Mouse (Mus musculus) stomach, embryonic 16.5 days (tissue): ENCODE measurements at regions not wholly inside any gene's neighbourhood (a gene's known extent, or its start where the extent isn't known, plus 50 kb on each side); places are given as distances from the start of the nearest gene placed in this dataset.
A peak's percentile ranks its signal among the peaks of the same experiment; 100 is the strongest.

Experiments used
- ATAC-seq: fragments of 200-750 bp; cut with Nextera tagmentation; 2 replicates; pipeline ENCODE4 v1.8.0; 2017; ENCODE audit warnings: moderate number of reproducible peaks, moderate TSS enrichment; ENCODE audit not compliant: insufficient read depth, low FRiP score
- H3K27ac ChIP-seq: fragments of 300-500 bp; sonication (generic); 2 replicates; pipeline ENCODE4 v1.5.1; 2014; ENCODE audit warnings: low read length
- H3K27me3 ChIP-seq: fragments of 300-500 bp; sonication (generic); 2 replicates; pipeline ENCODE4 v1.6.1; 2014; ENCODE audit warnings: low read length, control low read depth, mixed read lengths; ENCODE audit not compliant: control insufficient read depth, insufficient read depth
- H3K36me3 ChIP-seq: fragments of 300-500 bp; sonication (generic); 2 replicates; pipeline ENCODE4 v1.6.1; 2014; ENCODE audit warnings: low read length; ENCODE audit not compliant: control insufficient read depth, insufficient read depth
- H3K4me1 ChIP-seq: fragments of 300-500 bp; sonication (generic); 2 replicates; pipeline ENCODE4 v1.6.1; 2014; ENCODE audit warnings: low read length, control low read depth, mixed read lengths; ENCODE audit not compliant: control insufficient read depth, insufficient read depth
- H3K4me2 ChIP-seq: fragments of 300-500 bp; sonication (generic); 2 replicates; pipeline ENCODE4 v1.6.1; 2014; ENCODE audit warnings: low read depth, low read length, mixed read lengths
- H3K4me3 ChIP-seq: fragments of 300-500 bp; sonication (generic); replicated peaks from 2 replicates; pipeline ENCODE4 v1.5.1; 2014; ENCODE audit warnings: mild to moderate bottlenecking, low read length
- H3K9ac ChIP-seq: fragments of 300-500 bp; sonication (generic); 2 replicates; pipeline ENCODE4 v1.6.1; 2014; ENCODE audit warnings: low read length
- H3K9me3 ChIP-seq: fragments of 300-500 bp; sonication (generic); replicated peaks from 2 replicates; pipeline ENCODE4 v1.6.1; 2016; ENCODE audit warnings: low read length, control low read depth; ENCODE audit not compliant: control insufficient read depth
- WGBS: fragments of 180-500 bp; shearing (Covaris S2); extraction: QIAGEN DNeasy Blood & Tissue Kit; methylation state at CpG from one replicate; pipeline ENCODE4 v1.1.7; 2014; 5-methylcytosine and 5-hydroxymethylcytosine counted together

DNA sequence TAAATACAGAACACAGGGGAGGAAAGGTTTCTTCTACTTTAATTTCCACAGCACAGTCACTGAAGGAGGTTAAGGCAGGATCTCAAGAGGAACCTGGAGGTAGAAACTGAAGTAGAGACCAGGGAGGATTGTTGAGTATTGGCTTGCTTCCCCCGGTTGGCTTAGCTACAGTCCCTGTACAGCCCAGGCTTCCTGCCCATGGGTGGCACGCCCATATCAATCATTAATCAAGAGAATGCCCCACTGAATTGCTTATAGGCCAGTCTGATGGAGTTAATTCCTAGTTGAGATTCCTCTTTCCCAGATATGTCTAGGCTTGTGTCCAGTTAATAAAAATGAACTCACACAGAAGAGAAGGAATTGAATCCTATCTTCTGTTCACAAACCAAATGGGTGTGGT lies 107.3 kb upstream of the Cox10 start:
- ATAC-seq, result no peak
- H3K36me3 ChIP-seq, result no peaks in the 10 kb centered on the region
- H3K9me3 ChIP-seq, result no peaks in the 10 kb centered on the region
- whole genome bisulfite sequencing, result 54% methylated on average over 2 of the region's 2 CpGs
- no peak overlapping the region for H3K4me3 ChIP-seq
- H3K4me2 ChIP-seq, result no peak overlapping the region
- no peaks in the 10 kb centered on the region for H3K27me3 ChIP-seq
- no peaks in the 10 kb centered on the region for H3K4me1 ChIP-seq
- no peak overlapping the region for H3K27ac ChIP-seq
- H3K9ac ChIP-seq, result no peak overlapping the region

DNA sequence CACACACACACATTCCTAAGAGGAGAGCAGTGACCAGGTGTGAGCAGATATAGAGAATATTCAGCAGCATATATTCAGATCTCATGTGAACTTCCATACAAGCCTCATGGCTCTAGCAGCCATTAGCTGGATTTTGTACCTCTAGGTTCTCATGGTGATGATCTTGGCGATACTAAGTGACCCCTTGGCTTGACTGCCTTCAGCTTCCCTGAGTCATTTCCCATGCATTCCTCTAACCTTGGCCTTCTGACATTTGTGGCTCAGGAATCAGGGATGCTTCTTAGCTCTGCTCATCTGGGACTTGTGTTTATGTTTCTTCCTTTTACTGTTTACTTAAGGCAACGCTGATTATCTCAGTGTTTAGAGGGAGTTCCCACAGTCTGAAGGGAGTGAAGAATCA lies 100.8 kb upstream of the Cox10 start:
- Histone ChIP-seq H3K9ac (no peak overlapping the region), H3K27ac (no peak overlapping the region), H3K4me3 (no peak overlapping the region), H3K4me1 (no peaks in the 10 kb centered on the region), H3K4me2 (no peak overlapping the region), H3K27me3 (no peaks in the 10 kb centered on the region), H3K9me3 (no peaks in the 10 kb centered on the region), H3K36me3 (no peaks in the 10 kb centered on the region)
- ATAC-seq, result no peak
- WGBS, result 25% methylated on average over 2 of the region's 2 CpGs

DNA sequence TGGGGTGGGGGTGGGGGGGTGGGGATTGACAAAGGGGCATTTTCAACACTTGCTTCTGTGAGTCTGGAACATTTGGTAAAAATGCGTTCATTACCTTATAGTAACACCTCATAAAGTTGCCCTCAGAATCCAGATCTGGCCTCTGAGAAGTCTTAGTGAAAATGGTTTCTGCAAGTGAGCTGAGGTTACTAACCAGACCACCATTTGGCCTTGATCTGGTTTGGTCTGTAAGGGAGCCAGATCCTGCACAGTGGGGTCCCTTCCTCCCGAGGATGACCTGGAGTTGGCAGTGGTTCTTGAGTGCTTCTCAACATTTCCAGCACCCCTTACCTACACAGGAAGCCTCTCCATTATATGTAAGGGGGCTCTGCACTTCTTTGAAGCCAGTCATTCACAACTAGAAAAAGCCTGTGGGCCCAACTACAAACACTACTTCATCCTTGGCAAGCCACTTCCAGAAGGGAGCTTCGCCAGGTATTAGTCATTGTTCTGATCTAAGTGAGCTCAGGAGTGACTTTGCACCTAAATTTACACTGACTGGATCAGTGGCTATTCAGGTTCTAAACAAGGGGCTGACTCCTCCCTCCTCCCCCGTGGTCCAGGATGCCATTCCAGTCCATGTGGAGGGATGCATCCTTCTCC lies 94.3 kb upstream of the Cox10 start:
- Histone ChIP-seq H3K4me3 (no peak overlapping the region), H3K27me3 (no peaks in the 10 kb centered on the region), H3K27ac (no peak overlapping the region), H3K36me3 (no peaks in the 10 kb centered on the region), H3K9ac (no peak overlapping the region), H3K9me3 (no peaks in the 10 kb centered on the region), H3K4me2 (no peak overlapping the region), H3K4me1 (no peaks in the 10 kb centered on the region)
- ATAC-seq, result no peak
- WGBS, result 67% methylated on average over 4 of the region's 4 CpGs

DNA sequence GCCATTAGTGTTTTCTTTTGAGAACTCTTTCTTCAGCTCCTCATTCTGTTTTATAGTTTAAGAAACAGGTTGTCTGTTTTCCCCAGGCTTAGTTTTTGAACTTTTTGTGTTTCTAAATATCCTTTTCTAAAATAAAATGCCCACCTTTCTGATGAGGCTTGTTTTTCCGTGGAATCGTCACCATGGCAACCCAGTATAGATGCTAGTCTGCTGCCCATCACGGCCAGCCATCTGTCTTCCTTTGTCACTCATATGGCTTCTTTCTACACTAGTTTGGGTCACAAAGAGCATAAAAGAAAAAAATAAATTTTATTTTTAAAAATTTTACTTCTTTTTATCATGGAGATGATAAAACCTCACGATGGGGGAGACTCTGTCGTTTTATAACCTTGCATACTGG lies 93.7 kb upstream of the Cox10 start:
- no peak for ATAC-seq
- Histone ChIP-seq H3K4me2 (no peak overlapping the region), H3K9ac (no peak overlapping the region), H3K36me3 (no peaks in the 10 kb centered on the region), H3K27me3 (no peaks in the 10 kb centered on the region), H3K9me3 (no peaks in the 10 kb centered on the region), H3K4me3 (no peak overlapping the region), H3K27ac (no peak overlapping the region), H3K4me1 (no peaks in the 10 kb centered on the region)
- WGBS, result 76% methylated on average over 5 of the region's 5 CpGs

DNA sequence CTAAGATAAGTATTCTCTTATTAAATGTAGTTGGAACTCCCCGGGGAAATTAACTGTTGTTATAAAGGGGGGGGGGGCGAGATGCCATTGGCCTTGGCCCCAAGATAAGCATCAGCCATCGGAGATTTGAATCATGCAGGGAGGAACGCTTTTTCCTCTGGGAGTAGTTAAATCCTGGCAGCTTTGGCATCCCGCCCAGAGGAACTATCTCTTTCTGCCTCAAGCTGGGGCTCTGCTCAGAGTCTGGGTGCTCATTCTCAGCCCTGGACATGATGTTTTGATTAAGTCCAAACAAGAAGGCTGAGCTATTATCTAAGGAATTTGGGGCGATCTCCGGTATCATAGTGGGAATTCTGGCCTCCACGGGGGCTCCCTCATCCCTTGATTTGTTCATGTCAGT lies 89.4 kb upstream of the Cox10 start:
- WGBS, result 29% methylated on average over 8 of the region's 8 CpGs
- no peaks in the 10 kb centered on the region for H3K9me3 ChIP-seq
- ATAC-seq, result peak; percentile 60; the same call in 1 of the 2 replicates
- no peak overlapping the region for H3K27ac ChIP-seq
- no peak overlapping the region for H3K4me2 ChIP-seq
- no peaks in the 10 kb centered on the region for H3K27me3 ChIP-seq
- H3K9ac ChIP-seq, result no peak overlapping the region
- H3K36me3 ChIP-seq, result no peaks in the 10 kb centered on the region
- no peak overlapping the region for H3K4me3 ChIP-seq
- no peaks in the 10 kb centered on the region for H3K4me1 ChIP-seq

DNA sequence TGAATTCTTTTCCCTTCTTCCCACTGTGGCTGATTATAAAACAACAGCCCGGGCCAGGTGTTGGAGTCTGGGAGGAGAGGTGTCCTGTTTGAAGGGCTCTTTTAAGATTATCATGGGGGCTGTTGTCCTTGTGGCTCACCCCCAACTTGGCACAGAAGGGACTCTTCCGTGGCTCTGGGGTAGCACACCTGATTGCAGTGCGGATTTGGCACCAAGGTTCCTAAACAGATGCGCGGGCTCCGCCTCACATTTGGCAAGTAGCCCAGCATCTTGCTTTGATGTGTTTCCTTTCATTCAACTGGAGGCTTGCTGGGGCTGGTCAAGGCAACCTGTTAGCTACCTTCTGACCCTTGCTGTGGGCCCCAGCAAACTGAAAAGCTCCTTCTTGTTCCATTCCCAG lies 85.5 kb upstream of the Cox10 start:
- no peak for ATAC-seq
- 45% methylated on average over 6 of the region's 6 CpGs for WGBS
- H3K9ac ChIP-seq, result no peak overlapping the region
- H3K4me2 ChIP-seq, result no peak overlapping the region
- no peaks in the 10 kb centered on the region for H3K27me3 ChIP-seq
- no peak overlapping the region for H3K4me3 ChIP-seq
- no peaks in the 10 kb centered on the region for H3K4me1 ChIP-seq
- no peaks in the 10 kb centered on the region for H3K36me3 ChIP-seq
- no peaks in the 10 kb centered on the region for H3K9me3 ChIP-seq
- H3K27ac ChIP-seq, result no peak overlapping the region

DNA sequence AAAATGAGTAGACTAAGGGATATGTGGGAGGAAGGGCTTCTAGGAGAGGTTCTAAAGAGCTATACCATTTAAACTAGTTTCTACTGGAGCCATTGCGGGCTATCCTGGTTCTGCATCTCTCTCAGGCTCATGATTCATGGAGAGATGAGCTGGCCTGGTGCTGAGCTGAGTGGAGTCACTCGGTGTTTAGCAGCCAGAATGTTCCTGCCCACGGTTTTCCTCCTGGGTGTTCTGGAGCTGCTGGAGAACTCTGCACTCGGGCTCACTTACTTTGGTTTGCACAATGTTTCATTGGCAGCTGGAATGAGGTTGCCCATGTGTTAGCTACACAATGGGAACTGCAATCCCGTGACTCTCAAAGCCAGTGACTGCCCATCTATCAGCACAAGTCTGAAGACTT lies 79.0 kb upstream of the Cox10 start:
- Histone ChIP-seq H3K27ac (no peak overlapping the region), H3K36me3 (no peaks in the 10 kb centered on the region), H3K4me1 (no peaks in the 10 kb centered on the region), H3K9me3 (no peaks in the 10 kb centered on the region), H3K4me3 (no peak overlapping the region), H3K27me3 (no peaks in the 10 kb centered on the region), H3K4me2 (no peak overlapping the region), H3K9ac (no peak overlapping the region)
- 88% methylated on average over 5 of the region's 5 CpGs for WGBS
- ATAC-seq, result no peak

DNA sequence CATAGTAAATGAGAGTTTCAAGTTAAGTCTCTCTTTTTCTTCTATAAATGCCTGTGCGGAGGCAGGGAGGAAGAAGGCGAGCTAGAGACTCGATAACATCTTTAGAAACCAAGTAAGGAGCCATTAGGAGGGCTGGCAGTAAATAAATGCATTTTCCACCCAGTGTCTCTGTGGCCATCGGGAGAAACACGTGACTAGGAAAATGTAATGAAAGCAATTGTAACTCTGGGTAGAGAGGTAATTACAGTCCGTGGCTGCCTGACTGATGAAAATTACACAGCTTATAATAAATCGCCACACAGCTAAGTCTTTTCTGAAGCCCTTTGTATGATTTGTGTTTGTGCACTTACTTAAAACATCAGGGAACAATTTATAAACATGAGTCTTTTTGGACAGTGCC lies 77.4 kb upstream of the Cox10 start:
- H3K9ac ChIP-seq, result no peak overlapping the region
- 54% methylated on average over 7 of the region's 7 CpGs for WGBS
- H3K4me2 ChIP-seq, result no peak overlapping the region
- H3K36me3 ChIP-seq, result no peaks in the 10 kb centered on the region
- H3K4me1 ChIP-seq, result no peaks in the 10 kb centered on the region
- ATAC-seq, result no peak
- no peaks in the 10 kb centered on the region for H3K27me3 ChIP-seq
- H3K9me3 ChIP-seq, result no peaks in the 10 kb centered on the region
- H3K27ac ChIP-seq, result no peak overlapping the region
- H3K4me3 ChIP-seq, result no peak overlapping the region

DNA sequence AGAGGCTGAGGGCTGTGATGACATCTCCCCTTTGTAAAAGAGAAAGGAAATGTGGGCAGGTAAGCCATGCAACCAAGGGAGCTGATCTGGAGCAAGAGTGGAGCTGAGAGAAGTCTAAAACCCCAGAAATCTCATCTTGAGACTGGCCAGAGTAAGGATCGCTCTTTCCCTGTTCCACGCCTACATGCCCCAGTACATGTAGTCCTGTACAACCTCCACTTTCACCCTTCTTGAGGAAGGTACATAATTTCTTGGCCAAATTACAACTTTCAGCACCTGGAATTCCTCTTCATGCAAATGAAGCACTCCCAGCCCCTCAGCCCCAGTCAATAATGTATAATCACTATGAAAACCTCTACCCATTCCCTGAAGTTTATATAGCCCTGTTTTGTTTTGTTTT lies 60.2 kb upstream of the Cox10 start:
- Histone ChIP-seq H3K27me3 (no peaks in the 10 kb centered on the region), H3K4me1 (no peaks in the 10 kb centered on the region), H3K9ac (no peak overlapping the region), H3K4me3 (no peak overlapping the region), H3K27ac (no peak overlapping the region), H3K4me2 (no peak overlapping the region), H3K9me3 (no peaks in the 10 kb centered on the region), H3K36me3 (no peaks in the 10 kb centered on the region)
- ATAC-seq, result no peak
- 93% methylated on average over 2 of the region's 2 CpGs for WGBS

DNA sequence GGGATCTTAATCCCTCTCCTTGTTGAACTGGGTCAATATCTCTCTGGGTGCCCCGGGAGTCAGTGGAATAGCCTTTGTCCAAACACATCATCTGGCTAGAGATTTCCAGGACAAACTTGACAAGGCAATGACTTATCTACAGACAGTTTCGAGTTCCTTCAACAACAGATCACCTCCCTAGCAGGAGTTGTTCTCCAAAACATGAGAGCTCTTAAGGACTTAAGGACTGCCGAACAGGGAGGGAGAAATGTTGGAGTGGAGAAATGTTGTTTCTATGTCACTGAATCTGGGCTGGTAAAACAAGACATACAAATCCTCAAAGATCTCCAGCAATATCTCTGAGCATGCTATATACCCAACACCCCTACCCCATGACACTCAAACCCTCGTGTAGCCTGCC lies 59.7 kb upstream of the Cox10 start:
- WGBS, result 58% methylated on average over 4 of the region's 4 CpGs
- Histone ChIP-seq H3K4me2 (no peak overlapping the region), H3K27me3 (no peaks in the 10 kb centered on the region), H3K4me3 (no peak overlapping the region), H3K4me1 (no peaks in the 10 kb centered on the region), H3K36me3 (no peaks in the 10 kb centered on the region), H3K27ac (no peak overlapping the region), H3K9me3 (no peaks in the 10 kb centered on the region), H3K9ac (no peak overlapping the region)
- ATAC-seq, result no peak
